Mouse (Mus musculus) forebrain, postnatal 0 days (tissue): ENCODE measurements around the gene Tekt3. TPM values are rescaled to one million over a fixed set of nuclear protein-coding genes. Genes with fewer than 3 reads are reported as not detected.
A peak's percentile ranks its signal among the peaks of the same experiment; 100 is the strongest.

Experiments used
- ATAC-seq: fragments of 200-750 bp; cut with Nextera tagmentation; 2 replicates; pipeline ENCODE4 v1.8.0; 2017; ENCODE audit warnings: mild to moderate bottlenecking, moderate library complexity
- DNase-seq: peaks from one replicate; pipeline ENCODE4 v3.0.0-alpha.2; 2015
- H3K27ac ChIP-seq: fragments of 300-500 bp; sonication (generic); 2 replicates; pipeline ENCODE4 v1.5.1; 2014; ENCODE audit warnings: low read depth, mild to moderate bottlenecking, antibody characterized with exemption, low read length, moderate library complexity, mixed read lengths
- H3K27me3 ChIP-seq: fragments of 300-500 bp; sonication (generic); 2 replicates; pipeline ENCODE4 v1.6.1; 2014; ENCODE audit warnings: mild to moderate bottlenecking, low read length, mixed read lengths; ENCODE audit not compliant: insufficient read depth
- H3K36me3 ChIP-seq: fragments of 300-500 bp; sonication (generic); 2 replicates; pipeline ENCODE4 v1.6.1; 2014; ENCODE audit warnings: mild to moderate bottlenecking, moderate library complexity; ENCODE audit not compliant: insufficient read depth
- H3K4me1 ChIP-seq: fragments of 300-500 bp; sonication (generic); 2 replicates; pipeline ENCODE4 v1.6.1; 2014; ENCODE audit warnings: antibody characterized with exemption; ENCODE audit not compliant: insufficient read depth
- H3K4me2 ChIP-seq: fragments of 300-500 bp; sonication (generic); 2 replicates; pipeline ENCODE4 v1.6.1; 2014; ENCODE audit warnings: low read depth, mild to moderate bottlenecking, moderate library complexity
- H3K4me3 ChIP-seq: fragments of 300-500 bp; sonication (generic); 2 replicates; pipeline ENCODE4 v1.5.1; 2014; ENCODE audit warnings: low read depth, low read length, mixed read lengths
- H3K9ac ChIP-seq: fragments of 300-500 bp; sonication (generic); 2 replicates; pipeline ENCODE4 v1.6.1; 2014; ENCODE audit warnings: mild to moderate bottlenecking
- H3K9me3 ChIP-seq: fragments of 300-500 bp; sonication (generic); 2 replicates; pipeline ENCODE4 v1.6.1; 2016; ENCODE audit warnings: low read length
- CTCF ChIP-seq: sonication (generic); IDR thresholded peaks from 2 replicates; pipeline ENCODE4 v1.5.1; 2016; ENCODE audit warnings: antibody characterized with exemption, control low read depth, low read depth
- WGBS: fragments of 180-500 bp; shearing (Covaris S2); extraction: QIAGEN DNeasy Blood & Tissue Kit; methylation state at CpG from one replicate; pipeline ENCODE4 v1.1.7; 2014; 5-methylcytosine and 5-hydroxymethylcytosine counted together
- polyA plus RNA-seq: library from polyadenylated mRNA; unstranded; fragments of >200 nt; fragmentation: Nextera tagmentation; extraction: Ambion mirVana; gene quantifications from 2 replicates; pipeline ENCODE4 v1.2.1, GENCODE M21; 2015
- total RNA-seq: library from RNA; depleted of rRNA; stranded (reverse); fragments of >200 nt; gene quantifications from 2 replicates; pipeline ENCODE4 v1.2.3, GENCODE M21; 2014

The Tekt3 gene
- total and polyA plus RNA-seq, 2 experiments from 2014 or later: 0.17 to 0.19 TPM

DNA sequence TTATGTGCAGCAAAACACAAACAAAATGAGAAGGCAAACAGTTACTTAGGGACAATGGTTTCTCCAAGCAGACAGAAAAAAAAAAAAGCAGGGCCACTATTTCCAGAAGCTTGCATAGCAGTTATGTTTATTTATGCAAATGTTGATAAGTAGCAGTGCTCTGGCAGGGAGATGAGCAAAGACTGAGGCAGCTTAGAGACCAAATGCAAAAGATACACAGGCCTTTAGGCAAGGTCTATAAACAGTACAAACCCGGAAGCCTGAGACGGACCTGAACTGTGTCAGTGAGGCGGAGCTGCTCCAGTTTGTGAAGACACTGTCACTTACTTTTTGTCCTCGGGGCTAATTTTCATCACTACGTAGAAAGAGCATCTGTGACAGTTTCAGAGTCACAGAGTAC is 32.1 kb downstream of the Tekt3 start:
- TF ChIP-seq CTCF: no peak
- H3K27ac ChIP-seq: no peak overlapping the region
- H3K36me3 ChIP-seq: no peaks in the 10 kb centered on the region
- no peak for ATAC-seq
- H3K9ac ChIP-seq: no peak overlapping the region
- H3K4me1 ChIP-seq: no peaks in the 10 kb centered on the region
- DNase-seq: no peak
- 83% methylated on average over 5 of the region's 5 CpGs for WGBS
- H3K4me2 ChIP-seq: no peak overlapping the region
- H3K4me3 ChIP-seq: no peak overlapping the region
- no peaks in the 10 kb centered on the region for H3K27me3 ChIP-seq
- H3K9me3 ChIP-seq: no peaks in the 10 kb centered on the region

DNA sequence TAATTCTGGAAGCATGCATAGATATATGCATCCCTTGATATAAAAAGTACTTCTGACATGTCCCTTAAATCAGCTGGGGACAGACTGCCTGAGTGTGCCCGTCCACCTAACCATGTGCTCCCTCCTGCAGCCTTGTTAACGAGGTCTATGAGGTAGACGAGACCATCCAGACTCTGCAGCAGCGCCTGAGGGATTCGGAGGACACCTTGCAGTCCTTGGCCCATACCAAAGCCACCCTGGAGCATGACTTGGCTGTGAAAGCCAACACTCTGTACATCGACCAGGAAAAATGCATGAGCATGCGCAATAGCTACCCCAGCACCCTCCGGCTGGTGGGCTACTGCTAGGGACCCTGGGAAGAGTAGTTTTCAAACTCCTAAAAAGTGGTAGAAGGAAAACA is 33.0 kb downstream of the Tekt3 start:
- TF ChIP-seq CTCF: no peak
- no peak overlapping the region for H3K9ac ChIP-seq
- no peaks in the 10 kb centered on the region for H3K4me1 ChIP-seq
- H3K36me3 ChIP-seq: no peaks in the 10 kb centered on the region
- ATAC-seq (no peak), DNase-seq (no peak)
- H3K27me3 ChIP-seq: no peaks in the 10 kb centered on the region
- H3K27ac ChIP-seq: no peak overlapping the region
- no peak overlapping the region for H3K4me2 ChIP-seq
- WGBS: 86% methylated on average over 8 of the region's 8 CpGs
- H3K9me3 ChIP-seq: no peaks in the 10 kb centered on the region
- H3K4me3 ChIP-seq: no peak overlapping the region

DNA sequence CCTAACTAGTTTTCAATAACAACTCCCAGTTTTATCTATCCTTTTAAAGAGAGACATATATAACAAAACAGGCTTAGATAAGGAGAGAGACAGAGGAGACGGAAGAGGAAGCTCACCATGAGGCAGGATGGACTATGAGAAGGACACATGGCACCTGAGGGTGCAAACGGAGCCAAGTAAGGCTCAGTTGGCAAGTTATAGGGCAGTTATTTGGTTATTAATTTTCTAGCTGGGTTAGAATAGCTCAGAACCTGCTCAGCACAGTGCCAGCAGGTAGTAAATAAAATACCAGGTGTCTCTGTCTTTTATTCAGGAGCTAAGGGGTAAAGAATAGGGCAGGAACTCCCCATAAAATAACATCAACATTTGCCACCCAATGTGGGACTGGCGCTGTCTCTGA is 36.6 kb downstream of the Tekt3 start:
- DNase-seq (no peak), ATAC-seq (no peak)
- Histone ChIP-seq H3K4me3 (no peak overlapping the region), H3K36me3 (no peaks in the 10 kb centered on the region), H3K9me3 (no peaks in the 10 kb centered on the region), H3K4me1 (no peaks in the 10 kb centered on the region), H3K9ac (no peak overlapping the region), H3K4me2 (no peak overlapping the region), H3K27me3 (no peaks in the 10 kb centered on the region), H3K27ac (no peak overlapping the region)
- TF ChIP-seq CTCF: no peak
- WGBS: 87% methylated on average over 3 of the region's 3 CpGs

DNA sequence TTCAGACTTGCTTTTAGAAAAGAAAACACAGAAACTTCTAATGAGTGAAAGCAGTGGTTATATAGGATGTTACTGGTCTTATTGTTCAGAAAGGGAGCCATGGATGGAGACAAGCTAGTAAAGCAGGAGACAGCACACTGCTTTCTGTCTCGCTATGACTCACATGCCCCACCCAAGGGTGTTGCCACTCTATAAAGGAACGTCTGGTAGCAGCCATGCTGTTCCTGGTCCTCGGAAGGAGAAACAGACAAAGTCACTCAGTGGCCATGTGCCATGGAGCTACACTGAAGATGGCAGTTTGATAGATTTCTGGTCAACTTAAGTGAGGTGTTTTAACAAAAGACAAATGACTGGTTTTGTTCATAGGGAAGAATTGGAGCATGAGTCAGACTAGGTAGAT is 37.9 kb downstream of the Tekt3 start:
- no peaks in the 10 kb centered on the region for H3K27me3 ChIP-seq
- H3K36me3 ChIP-seq: no peaks in the 10 kb centered on the region
- ATAC-seq (no peak), DNase-seq (no peak)
- no peak overlapping the region for H3K9ac ChIP-seq
- H3K4me3 ChIP-seq: no peak overlapping the region
- TF ChIP-seq CTCF: no peak
- no peak overlapping the region for H3K27ac ChIP-seq
- H3K4me1 ChIP-seq: no peaks in the 10 kb centered on the region
- H3K9me3 ChIP-seq: no peaks in the 10 kb centered on the region
- no peak overlapping the region for H3K4me2 ChIP-seq
- 86% methylated on average over 3 of the region's 3 CpGs for WGBS

DNA sequence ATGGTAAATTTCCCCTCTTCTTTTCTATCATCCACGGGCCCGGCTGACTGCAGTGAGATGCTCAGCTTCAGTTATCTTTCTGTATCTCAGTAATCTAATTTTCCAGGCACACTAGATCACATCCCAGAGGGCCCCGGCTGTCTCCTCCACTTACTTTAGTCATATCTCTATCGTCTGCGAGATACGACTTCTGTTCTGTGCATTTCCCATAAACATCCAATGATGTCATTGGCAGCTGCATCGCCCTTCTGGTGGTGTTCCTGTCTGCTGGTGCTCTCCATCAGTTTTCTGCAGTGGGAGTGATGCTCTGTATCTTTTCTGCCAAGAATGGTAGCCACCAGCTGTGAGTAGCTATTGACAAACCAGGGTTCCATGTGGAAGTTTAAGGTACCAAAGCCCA is 41.8 kb downstream of the Tekt3 start:
- Histone ChIP-seq H3K9me3 (no peaks in the 10 kb centered on the region), H3K36me3 (no peaks in the 10 kb centered on the region), H3K9ac (no peak overlapping the region), H3K4me1 (no peaks in the 10 kb centered on the region), H3K4me2 (no peak overlapping the region), H3K27ac (no peak overlapping the region), H3K27me3 (no peaks in the 10 kb centered on the region), H3K4me3 (no peak overlapping the region)
- DNase-seq (no peak), ATAC-seq (no peak)
- WGBS: 89% methylated on average over 7 of the region's 7 CpGs
- TF ChIP-seq CTCF: no peak

DNA sequence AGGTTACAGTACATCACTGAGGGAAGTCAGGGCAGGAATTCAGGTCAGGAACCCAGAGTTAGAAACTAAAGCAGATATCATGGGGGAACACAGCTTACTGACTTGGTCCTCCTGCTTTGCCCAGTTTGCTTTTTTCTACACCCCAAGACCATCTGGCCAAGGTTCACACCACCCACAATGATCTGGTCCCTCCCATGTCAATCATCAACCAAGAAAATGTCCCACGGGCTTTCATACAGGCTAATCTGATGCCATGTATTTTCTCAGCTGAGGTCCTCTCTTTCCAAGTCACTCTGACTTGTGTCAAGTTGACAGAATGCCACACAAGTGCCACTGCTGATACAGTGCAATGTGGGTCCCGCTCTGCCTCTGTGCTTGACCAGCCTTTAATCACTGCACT is 42.6 kb downstream of the Tekt3 start:
- Histone ChIP-seq H3K4me2 (no peak overlapping the region), H3K9ac (no peak overlapping the region), H3K9me3 (no peaks in the 10 kb centered on the region), H3K27me3 (no peaks in the 10 kb centered on the region), H3K4me3 (no peak overlapping the region), H3K27ac (no peak overlapping the region), H3K4me1 (no peaks in the 10 kb centered on the region), H3K36me3 (no peaks in the 10 kb centered on the region)
- no peak for TF ChIP-seq CTCF
- DNase-seq: no peak
- WGBS: 88% methylated on average over 2 of the region's 2 CpGs
- ATAC-seq: no peak

DNA sequence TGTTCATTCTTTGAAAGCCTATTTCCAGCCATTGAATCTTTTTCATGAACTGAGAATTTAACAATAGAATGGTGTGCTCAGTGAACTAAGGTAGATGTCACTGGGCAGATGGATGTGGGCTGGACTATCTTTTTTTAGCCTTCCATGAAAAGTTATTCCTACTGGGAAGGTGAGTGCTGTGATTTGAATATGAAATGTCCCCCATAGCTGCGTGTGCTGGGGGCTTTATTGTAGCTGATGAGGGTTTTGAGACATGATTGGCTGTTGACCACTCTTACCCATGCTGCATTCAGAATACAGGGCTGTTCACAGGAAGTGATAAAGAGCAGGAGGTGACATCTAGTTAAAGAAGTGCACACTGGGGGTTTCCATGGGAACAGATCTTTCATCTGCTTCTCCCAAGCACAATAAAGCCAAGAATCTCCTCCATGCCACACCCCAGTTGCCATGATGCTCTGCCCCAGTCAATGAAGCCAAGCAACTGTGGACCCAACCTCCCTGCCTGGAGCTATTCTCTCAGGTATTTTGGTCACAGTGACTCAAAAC is 47.8 kb downstream of the Tekt3 start:
- no peaks in the 10 kb centered on the region for H3K27me3 ChIP-seq
- DNase-seq: no peak

More for the DNA sequence above, 47.8 kb downstream of the Tekt3 start:
- Histone ChIP-seq H3K36me3 (no peaks in the 10 kb centered on the region), H3K4me1 (no peaks in the 10 kb centered on the region), H3K4me3 (no peak overlapping the region), H3K9me3 (no peaks in the 10 kb centered on the region), H3K27ac (no peak overlapping the region), H3K9ac (no peak overlapping the region), H3K4me2 (no peak overlapping the region)
- ATAC-seq: 0 out of 2 replicates have a peak, but pooled peaks have one; percentile 20
- WGBS: 52% methylated on average over 1 of the region's 1 CpGs
- no peak for TF ChIP-seq CTCF
